Mouse (Mus musculus) intestine, embryonic 14.5 days (tissue): Measurements from ENCODE around the gene Mcf2l. TPM values are rescaled to one million over a fixed set of nuclear protein-coding genes. Genes with fewer than 3 reads are reported as not detected.
A peak's percentile ranks its signal among the peaks of the same experiment; 100 is the strongest.

Experiments used
- ATAC-seq: fragments of 200-750 bp; cut with Nextera tagmentation; replicated peaks from 2 replicates; pipeline ENCODE4 v1.8.0; 2017; ENCODE audit warnings: low read depth, moderate number of reproducible peaks, moderate TSS enrichment, moderate library complexity; ENCODE audit not compliant: low FRiP score, low TSS enrichment
- DNase-seq: peaks from one replicate; pipeline ENCODE4 v3.0.0-alpha.2; 2018; ENCODE audit warnings: low spot score
- H3K27ac ChIP-seq: fragments of 300-500 bp; sonication (generic); 2 replicates; pipeline ENCODE4 v1.5.1; 2014; ENCODE audit warnings: low read depth, mild to moderate bottlenecking, control low read depth
- H3K27me3 ChIP-seq: fragments of 300-500 bp; sonication (generic); replicated peaks from 2 replicates; pipeline ENCODE4 v1.6.1; 2014; ENCODE audit warnings: low read length, control low read depth; ENCODE audit not compliant: control insufficient read depth, insufficient read depth
- H3K36me3 ChIP-seq: fragments of 300-500 bp; sonication (generic); 2 replicates; pipeline ENCODE4 v1.6.1; 2014; ENCODE audit warnings: low read length, control low read depth; ENCODE audit not compliant: control insufficient read depth, insufficient read depth
- H3K4me1 ChIP-seq: fragments of 300-500 bp; sonication (generic); replicated peaks from 2 replicates; pipeline ENCODE4 v1.6.1; 2014; ENCODE audit warnings: low read length, control low read depth, mixed read lengths; ENCODE audit not compliant: control insufficient read depth, insufficient read depth
- H3K4me2 ChIP-seq: fragments of 300-500 bp; sonication (generic); 2 replicates; pipeline ENCODE4 v1.6.1; 2014; ENCODE audit warnings: low read length
- H3K4me3 ChIP-seq: fragments of 300-500 bp; sonication (generic); 2 replicates; pipeline ENCODE4 v1.5.1; 2014; ENCODE audit warnings: low read depth, low read length, control low read depth, mixed read lengths
- H3K9ac ChIP-seq: fragments of 300-500 bp; sonication (generic); 2 replicates; pipeline ENCODE4 v1.6.1; 2014; ENCODE audit warnings: mild to moderate bottlenecking, low read length
- H3K9me3 ChIP-seq: fragments of 300-500 bp; sonication (generic); 2 replicates; pipeline ENCODE4 v1.6.1; 2016; ENCODE audit warnings: low read length, control low read depth; ENCODE audit not compliant: control insufficient read depth
- WGBS: fragments of 180-500 bp; shearing (Covaris S2); extraction: QIAGEN DNeasy Blood & Tissue Kit; methylation state at CpG from one replicate; pipeline ENCODE4 v1.1.7; 2014; 5-methylcytosine and 5-hydroxymethylcytosine counted together
- polyA plus RNA-seq: library from polyadenylated mRNA; unstranded; fragments of >200 nt; fragmentation: Nextera tagmentation; extraction: Ambion mirVana; gene quantifications from 2 replicates; pipeline ENCODE4 v1.2.1, GENCODE M21; 2014

The Mcf2l gene
- polyA plus RNA-seq, 1 experiment from 2014 or later, result 17.4 TPM

DNA sequence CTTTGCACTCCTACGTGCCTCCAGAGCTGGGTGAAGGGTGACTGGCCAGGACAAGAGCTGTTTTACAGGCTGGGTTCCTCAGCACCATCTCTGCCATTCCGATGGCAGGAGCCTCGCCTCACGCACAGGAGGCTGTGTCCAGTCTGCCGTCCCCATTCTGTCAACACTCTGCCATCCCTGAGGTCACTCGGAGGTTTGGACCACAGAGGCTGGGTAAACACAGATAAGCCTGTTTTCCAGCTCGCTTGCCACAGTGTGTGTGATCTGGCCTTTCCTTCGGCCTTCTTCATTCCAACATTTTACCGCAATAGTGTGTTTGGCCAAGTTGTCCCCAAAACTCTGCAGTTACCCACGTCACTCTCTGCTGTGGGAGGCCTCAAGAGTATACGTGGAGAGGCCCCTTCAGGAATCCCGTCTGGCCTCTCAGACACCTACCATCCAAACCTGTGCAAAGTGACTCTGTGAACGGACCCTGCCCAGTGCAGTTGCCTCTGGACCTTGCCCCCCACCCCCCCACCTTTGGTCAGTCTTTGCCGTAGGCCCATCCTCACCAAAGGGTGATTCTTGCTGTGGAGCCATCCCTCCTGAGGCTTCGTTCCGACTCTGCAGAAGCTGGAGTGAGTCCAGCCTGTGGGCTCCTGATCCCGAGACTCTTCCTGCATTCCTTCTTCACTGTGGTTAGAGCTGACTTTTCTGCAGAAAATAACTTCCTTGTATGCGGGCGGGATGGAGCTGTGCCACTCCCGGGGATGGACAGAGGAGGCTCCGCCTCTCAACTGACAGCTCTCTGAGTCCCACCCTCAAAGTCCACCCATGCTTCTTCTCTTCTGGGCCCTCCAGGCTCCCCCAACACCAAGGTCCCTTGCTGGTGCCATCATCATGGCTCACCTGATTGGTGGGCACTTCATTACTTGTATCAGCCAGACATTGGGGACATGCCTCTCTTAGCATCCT, 9.7 kb downstream of the Mcf2l start:
- 62% methylated on average over 21 of the region's 21 CpGs for WGBS
- H3K4me1 ChIP-seq, result no peaks in the 10 kb centered on the region
- 0 out of 2 replicates have a peak overlapping the region, but pooled peaks have one; percentile 16 for H3K4me2 ChIP-seq
- no peak overlapping the region for H3K4me3 ChIP-seq
- no peaks in the 10 kb centered on the region for H3K9me3 ChIP-seq
- ATAC-seq (peak; percentile 51; the same call in 1 of the 2 replicates), DNase-seq (no peak)
- no peaks in the 10 kb centered on the region for H3K36me3 ChIP-seq
- H3K9ac ChIP-seq, result no peak overlapping the region
- H3K27ac ChIP-seq, result no peak overlapping the region
- no peaks in the 10 kb centered on the region for H3K27me3 ChIP-seq

DNA sequence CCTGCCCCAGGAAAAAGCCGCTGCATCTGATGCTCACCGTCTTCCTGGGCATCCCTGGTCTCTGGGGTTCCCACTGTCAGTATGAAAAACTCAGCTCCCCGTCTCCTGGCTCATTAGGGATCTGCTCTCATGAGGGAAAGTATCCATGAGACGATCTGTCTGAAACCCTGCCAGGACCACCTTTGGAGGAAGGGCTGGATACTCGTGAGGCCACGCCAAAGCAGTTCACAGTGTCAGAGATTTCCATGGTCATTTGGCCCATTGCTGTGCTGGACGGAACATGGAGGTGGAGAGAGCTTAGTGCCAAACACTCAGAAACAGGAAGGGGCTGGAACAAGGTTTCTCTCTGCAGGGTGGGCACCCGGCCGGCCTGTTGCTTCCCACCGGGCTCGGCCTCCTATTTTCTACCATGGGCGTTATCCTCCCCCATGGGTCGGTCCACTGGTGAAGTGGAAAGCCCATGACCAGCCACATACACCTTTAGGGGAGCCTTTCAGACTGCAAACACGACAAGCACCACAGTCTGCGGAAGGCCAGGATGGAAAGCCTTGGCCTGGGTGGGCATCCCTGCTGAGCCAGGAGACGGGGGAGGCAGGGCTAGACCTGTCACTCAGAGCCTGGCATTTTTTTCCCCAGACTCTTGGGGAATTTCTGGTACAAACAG, 14.3 kb downstream of the Mcf2l start:
- no peaks in the 10 kb centered on the region for H3K36me3 ChIP-seq
- H3K9me3 ChIP-seq, result no peaks in the 10 kb centered on the region
- no peak overlapping the region for H3K4me3 ChIP-seq
- H3K9ac ChIP-seq, result no peak overlapping the region
- 84% methylated on average over 16 of the region's 16 CpGs for WGBS
- ATAC-seq (no peak), DNase-seq (no peak)
- no peak overlapping the region for H3K4me2 ChIP-seq
- no peaks in the 10 kb centered on the region for H3K4me1 ChIP-seq
- no peaks in the 10 kb centered on the region for H3K27me3 ChIP-seq
- no peak overlapping the region for H3K27ac ChIP-seq

GRCm38 (mm10) chr8:12889046-12889598, 15.5 kb downstream of the Mcf2l start:
- Histone ChIP-seq H3K36me3 (no peaks in the 10 kb centered on the region), H3K4me1 (no peaks in the 10 kb centered on the region), H3K9me3 (no peaks in the 10 kb centered on the region), H3K27ac (no peak overlapping the region), H3K27me3 (no peaks in the 10 kb centered on the region), H3K4me2 (no peak overlapping the region), H3K4me3 (no peak overlapping the region), H3K9ac (no peak overlapping the region)
- 87% methylated on average over 11 of the region's 11 CpGs for WGBS
- ATAC-seq (no peak), DNase-seq (no peak)

DNA sequence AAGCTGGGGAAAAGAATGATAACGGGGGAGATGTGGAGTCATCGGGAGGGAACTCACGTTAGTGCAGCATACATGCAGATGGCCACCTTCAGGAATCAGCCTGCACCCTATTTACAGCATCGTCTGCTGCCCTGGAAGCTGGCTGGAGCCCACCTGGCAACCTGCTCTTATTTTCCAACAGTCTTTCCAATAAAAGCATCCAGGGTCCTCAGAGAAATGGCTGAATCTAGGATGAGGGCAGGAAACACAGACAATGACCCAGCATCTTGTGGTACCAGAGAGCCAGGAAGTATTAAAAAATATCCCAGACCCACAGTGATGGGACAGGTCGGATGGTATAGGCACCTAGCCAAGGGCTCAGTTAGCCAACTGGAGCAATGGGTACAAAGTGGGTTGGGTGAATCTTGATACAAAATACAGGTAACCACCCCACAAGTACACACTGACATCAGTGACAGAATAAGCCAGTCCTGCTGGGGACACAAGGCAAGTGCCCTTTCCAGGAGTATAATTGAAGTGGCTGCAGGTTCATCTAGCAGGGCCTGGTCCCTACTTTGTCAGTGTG, 19.4 kb downstream of the Mcf2l start:
- DNase-seq (no peak), ATAC-seq (no peak)
- whole genome bisulfite sequencing, result 71% methylated on average over 5 of the region's 5 CpGs
- Histone ChIP-seq H3K9me3 (no peaks in the 10 kb centered on the region), H3K27me3 (no peaks in the 10 kb centered on the region), H3K4me3 (no peak overlapping the region), H3K36me3 (no peaks in the 10 kb centered on the region), H3K27ac (no peak overlapping the region), H3K9ac (no peak overlapping the region), H3K4me2 (no peak overlapping the region), H3K4me1 (peaks cover 4% of the 10 kb centered on the region; the same call in 1 of the 2 replicates)

GRCm38 (mm10) chr8:12893797-12894578, 20.4 kb downstream of the Mcf2l start:
- Histone ChIP-seq H3K9me3 (no peaks in the 10 kb centered on the region), H3K4me1 (peaks cover 8% of the 10 kb centered on the region; the same call in 1 of the 2 replicates), H3K27me3 (no peaks in the 10 kb centered on the region), H3K9ac (no peak overlapping the region), H3K36me3 (no peaks in the 10 kb centered on the region), H3K4me3 (no peak overlapping the region), H3K27ac (no peak overlapping the region), H3K4me2 (no peak overlapping the region)
- ATAC-seq (no peak), DNase-seq (no peak)
- WGBS, result 81% methylated on average over 12 of the region's 12 CpGs

DNA sequence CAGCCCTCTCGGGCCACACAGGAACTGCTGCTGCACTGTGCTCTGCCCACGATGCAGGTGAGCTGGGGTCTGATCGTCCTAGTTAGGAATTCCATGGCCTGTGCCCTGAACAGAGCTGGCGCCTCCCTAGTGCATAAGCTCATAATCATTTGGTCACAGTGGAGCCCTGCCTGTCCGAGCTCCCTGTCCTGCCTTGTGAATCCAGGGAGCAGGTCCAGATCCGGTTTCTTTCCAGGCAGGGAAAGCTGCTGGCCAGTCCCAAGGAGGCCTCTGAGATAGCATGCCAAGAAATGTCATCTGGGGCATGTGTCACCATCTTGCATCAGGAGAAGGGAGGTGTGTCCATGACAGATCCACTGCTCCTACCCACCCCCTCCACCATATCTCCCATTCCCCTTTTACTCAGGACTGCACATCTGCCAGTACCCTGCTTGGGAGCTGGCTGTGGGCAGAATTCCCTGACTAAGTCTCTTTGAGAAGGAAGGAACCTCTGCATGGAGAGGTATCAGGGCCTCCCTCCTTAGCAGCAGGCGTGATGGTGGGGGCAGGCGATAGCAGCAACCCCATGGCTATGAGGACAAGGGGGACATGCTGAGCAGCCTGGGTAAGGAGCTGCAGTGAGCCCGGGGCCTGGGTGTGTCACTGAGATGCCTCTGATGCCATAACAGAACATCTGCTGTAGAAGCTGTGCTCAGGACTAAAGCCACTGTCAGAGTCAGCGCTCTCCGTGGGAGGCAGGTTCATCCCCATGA, 21.4 kb downstream of the Mcf2l start:
- Histone ChIP-seq H3K9ac (no peak overlapping the region), H3K27me3 (no peaks in the 10 kb centered on the region), H3K9me3 (no peaks in the 10 kb centered on the region), H3K4me3 (no peak overlapping the region), H3K4me1 (peaks cover 8% of the 10 kb centered on the region; the same call in 1 of the 2 replicates), H3K27ac (no peak overlapping the region), H3K4me2 (no peak overlapping the region), H3K36me3 (no peaks in the 10 kb centered on the region)
- DNase-seq (no peak), ATAC-seq (no peak)
- 75% methylated on average over 11 of the region's 11 CpGs for WGBS

- Histone ChIP-seq H3K9me3 (no peaks in the 10 kb centered on the region), H3K27me3 (no peaks in the 10 kb centered on the region), H3K4me3 (no peak overlapping the region), H3K36me3 (no peaks in the 10 kb centered on the region), H3K4me2 (no peak overlapping the region), H3K27ac (no peak overlapping the region), H3K4me1 (peaks cover 8% of the 10 kb centered on the region; the same call in 1 of the 2 replicates), H3K9ac (no peak overlapping the region)
- WGBS, result 72% methylated on average over 9 of the region's 9 CpGs
- DNase-seq (no peak), ATAC-seq (no peak)
Measured at GRCm38 (mm10) chr8:12895535-12896150, 22.0 kb downstream of the Mcf2l start.
